Mouse (Mus musculus) neural tube, embryonic 14.5 days (tissue): Measurements from ENCODE around the gene Gpr108. TPM values are rescaled to one million over a fixed set of nuclear protein-coding genes. Genes with fewer than 3 reads are reported as not detected.
A peak's percentile ranks its signal among the peaks of the same experiment; 100 is the strongest.

ENCODE experiments used
- ATAC-seq: fragments of 200-750 bp; cut with Nextera tagmentation; 2 replicates; pipeline ENCODE4 v1.8.0; 2017; ENCODE audit warnings: low read depth, mild to moderate bottlenecking, moderate TSS enrichment, moderate library complexity
- H3K27ac ChIP-seq: fragments of 300-500 bp; sonication (generic); 2 replicates; pipeline ENCODE4 v1.5.1; 2014; ENCODE audit warnings: low read depth, mild to moderate bottlenecking, control low read depth, low read length, moderate library complexity, mixed read lengths
- H3K27me3 ChIP-seq: fragments of 300-500 bp; sonication (generic); 2 replicates; pipeline ENCODE4 v1.6.1; 2014; ENCODE audit warnings: low read length; ENCODE audit not compliant: control insufficient read depth, insufficient read depth
- H3K36me3 ChIP-seq: fragments of 300-500 bp; sonication (generic); 2 replicates; pipeline ENCODE4 v1.6.1; 2014; ENCODE audit warnings: low read length, mixed read lengths; ENCODE audit not compliant: control insufficient read depth, insufficient read depth
- H3K4me1 ChIP-seq: fragments of 300-500 bp; sonication (generic); 2 replicates; pipeline ENCODE4 v1.6.1; 2014; ENCODE audit warnings: low read length; ENCODE audit not compliant: control insufficient read depth, insufficient read depth
- H3K4me2 ChIP-seq: fragments of 300-500 bp; sonication (generic); 2 replicates; pipeline ENCODE4 v1.6.1; 2014; ENCODE audit warnings: mild to moderate bottlenecking, low read depth, low read length, control low read depth
- H3K4me3 ChIP-seq: fragments of 300-500 bp; sonication (generic); 2 replicates; pipeline ENCODE4 v1.5.1; 2014; ENCODE audit warnings: low read depth, low read length, control low read depth, mixed read lengths
- H3K9ac ChIP-seq: fragments of 300-500 bp; sonication (generic); replicated peaks from 2 replicates; pipeline ENCODE4 v1.6.1; 2014; ENCODE audit warnings: low read depth, mild to moderate bottlenecking, control low read depth, low read length, mixed read lengths
- H3K9me3 ChIP-seq: fragments of 300-500 bp; sonication (generic); 2 replicates; pipeline ENCODE4 v1.6.1; 2016; ENCODE audit warnings: low read length; ENCODE audit not compliant: control insufficient read depth
- WGBS: fragments of 180-500 bp; shearing (Covaris S2); extraction: QIAGEN DNeasy Blood & Tissue Kit; methylation state at CpG from one replicate; pipeline ENCODE4 v1.1.7; 2014; 5-methylcytosine and 5-hydroxymethylcytosine counted together
- polyA plus RNA-seq: library from polyadenylated mRNA; unstranded; fragments of >200 nt; fragmentation: Nextera tagmentation; extraction: Ambion mirVana; gene quantifications from 2 replicates; pipeline ENCODE4 v1.2.1, GENCODE M21; 2014

Gpr108 gene
- polyA plus RNA-seq, 1 experiment from 2014 or later: 23.1 TPM

DNA sequence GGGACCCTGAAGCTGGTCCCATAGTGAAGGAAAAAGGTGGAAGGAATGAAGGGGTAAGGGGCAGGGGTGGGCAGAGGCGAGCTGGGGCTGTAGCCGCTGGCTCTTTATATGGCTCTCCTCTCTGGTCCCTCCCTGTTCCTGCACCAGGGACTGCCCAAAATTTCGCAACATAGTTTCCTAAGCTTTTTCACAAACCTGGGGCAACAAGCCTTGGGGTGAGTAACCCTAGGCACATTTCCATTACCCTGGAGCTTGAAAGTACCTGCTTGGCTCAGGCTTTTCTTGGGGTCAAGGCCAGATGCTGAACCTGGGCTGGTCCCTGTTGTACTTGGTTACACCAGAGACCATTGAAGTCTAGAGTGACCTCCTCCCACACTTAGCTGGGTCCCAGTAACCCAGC, 20.2 kb downstream of the Gpr108 start, which contains the start of gene C3:
TSS of gene C3 (minus strand) at position 123 of the 400 bp plus-strand sequence.
- Histone ChIP-seq H3K36me3 (no peaks in the 10 kb centered on the region), H3K9ac (no peak within 1 kb of the TSS), H3K4me2 (no peak within 1 kb of the TSS), H3K4me1 (no peaks in the 10 kb centered on the region), H3K4me3 (no peak within 1 kb of the TSS), H3K27me3 (no peaks in the 10 kb centered on the region), H3K27ac (no peak within 1 kb of the TSS), H3K9me3 (no peaks in the 10 kb centered on the region)
- WGBS: 76% methylated on average over 3 of the region's 3 CpGs
- ATAC-seq: no peak

DNA sequence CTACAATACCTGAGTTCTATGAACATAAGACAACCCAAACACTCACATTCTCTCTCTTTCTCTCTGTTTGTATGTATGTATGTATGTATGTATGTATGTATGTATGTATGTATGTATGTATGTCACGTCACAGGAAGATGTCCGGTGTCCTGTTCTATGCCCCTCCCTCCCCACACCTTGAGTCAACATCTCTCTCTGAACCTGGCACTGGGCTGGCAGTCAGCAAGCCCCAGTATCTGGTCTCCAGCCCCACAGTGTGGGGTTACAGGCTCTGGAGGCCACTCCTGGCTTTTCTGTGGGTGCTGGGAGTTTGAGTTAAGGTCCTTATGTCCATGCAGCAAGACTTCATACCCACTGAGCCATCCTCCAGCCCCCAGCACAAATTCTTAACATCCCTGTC, 20.8 kb downstream of the Gpr108 start:
- WGBS: 88% methylated on average over 2 of the region's 2 CpGs
- ATAC-seq: no peak
- Histone ChIP-seq H3K27me3 (no peaks in the 10 kb centered on the region), H3K4me3 (no peak overlapping the region), H3K9me3 (no peaks in the 10 kb centered on the region), H3K36me3 (no peaks in the 10 kb centered on the region), H3K4me1 (no peaks in the 10 kb centered on the region), H3K9ac (no peak overlapping the region), H3K27ac (no peak overlapping the region), H3K4me2 (no peak overlapping the region)

DNA sequence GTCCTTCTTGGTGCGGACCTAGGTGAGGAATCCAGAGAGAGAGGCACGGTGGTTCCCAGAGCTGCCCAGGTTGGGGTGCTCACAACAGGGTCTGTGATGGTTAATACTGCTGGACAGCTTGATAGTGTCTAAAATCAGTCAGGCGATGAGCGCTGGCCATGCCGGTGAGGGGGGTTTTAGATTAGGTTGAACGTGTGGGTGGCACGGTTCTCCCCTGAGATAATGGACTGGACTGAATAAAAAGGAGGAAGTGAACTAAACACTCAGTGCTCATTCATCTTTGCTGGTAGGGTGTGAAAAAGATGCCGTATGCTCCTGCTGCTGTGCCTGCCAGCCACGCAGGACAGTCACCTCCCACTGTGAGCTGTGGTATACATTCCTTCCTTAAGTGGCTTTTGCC, 24.9 kb downstream of the Gpr108 start:
- H3K36me3 ChIP-seq: no peaks in the 10 kb centered on the region
- H3K27me3 ChIP-seq: no peaks in the 10 kb centered on the region
- ATAC-seq: no peak
- 71% methylated on average over 9 of the region's 9 CpGs for WGBS
- H3K27ac ChIP-seq: no peak overlapping the region
- no peak overlapping the region for H3K9ac ChIP-seq
- H3K4me3 ChIP-seq: no peak overlapping the region
- no peaks in the 10 kb centered on the region for H3K4me1 ChIP-seq
- H3K4me2 ChIP-seq: no peak overlapping the region
- H3K9me3 ChIP-seq: no peaks in the 10 kb centered on the region

DNA sequence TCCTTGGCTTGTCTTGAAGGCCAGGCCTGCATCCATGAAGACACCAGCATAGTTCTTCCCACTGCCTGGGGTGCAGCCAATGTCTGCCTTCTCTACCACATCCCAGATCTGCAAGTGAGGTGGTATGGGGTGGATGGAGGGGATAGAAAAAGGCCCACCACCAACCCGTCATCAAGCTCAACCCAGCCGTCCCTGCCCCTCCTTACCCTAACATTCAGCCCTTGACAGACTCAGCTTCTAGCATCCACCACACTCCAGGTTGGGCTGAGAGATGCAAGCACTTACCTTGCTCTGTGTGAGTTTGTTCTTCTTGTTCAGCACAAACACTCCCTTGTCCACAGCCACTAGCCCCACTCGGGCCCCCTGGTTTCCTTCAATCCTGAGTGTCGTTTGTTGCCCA, 26.3 kb downstream of the Gpr108 start:
- ATAC-seq: no peak
- H3K27ac ChIP-seq: no peak overlapping the region
- H3K27me3 ChIP-seq: no peaks in the 10 kb centered on the region
- H3K4me2 ChIP-seq: no peak overlapping the region
- no peaks in the 10 kb centered on the region for H3K4me1 ChIP-seq
- no peak overlapping the region for H3K9ac ChIP-seq
- 86% methylated on average over 4 of the region's 4 CpGs for WGBS
- no peaks in the 10 kb centered on the region for H3K9me3 ChIP-seq
- no peaks in the 10 kb centered on the region for H3K36me3 ChIP-seq
- no peak overlapping the region for H3K4me3 ChIP-seq

DNA sequence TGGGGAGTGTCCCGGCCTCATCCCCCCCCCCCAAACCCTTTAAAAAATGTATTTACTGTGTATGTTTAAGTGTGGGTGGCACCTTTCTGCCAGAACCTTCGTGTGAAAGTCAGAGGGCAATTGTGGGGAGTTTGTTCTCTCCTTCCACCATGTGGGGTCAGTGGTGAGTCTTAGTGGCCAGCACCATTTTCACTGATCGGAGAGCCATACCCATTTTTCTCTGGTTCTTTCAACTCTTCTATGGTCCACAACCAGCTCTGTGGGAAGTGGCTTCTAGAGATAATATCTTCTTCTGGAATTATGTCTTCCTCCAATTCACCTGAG, 28.4 kb downstream of the Gpr108 start:
- no peak for ATAC-seq
- Histone ChIP-seq H3K9me3 (no peaks in the 10 kb centered on the region), H3K27me3 (no peaks in the 10 kb centered on the region), H3K4me2 (no peak overlapping the region), H3K4me1 (no peaks in the 10 kb centered on the region), H3K27ac (no peak overlapping the region), H3K9ac (no peak overlapping the region), H3K36me3 (no peaks in the 10 kb centered on the region), H3K4me3 (no peak overlapping the region)
- 12% methylated on average over 3 of the region's 3 CpGs for WGBS

DNA sequence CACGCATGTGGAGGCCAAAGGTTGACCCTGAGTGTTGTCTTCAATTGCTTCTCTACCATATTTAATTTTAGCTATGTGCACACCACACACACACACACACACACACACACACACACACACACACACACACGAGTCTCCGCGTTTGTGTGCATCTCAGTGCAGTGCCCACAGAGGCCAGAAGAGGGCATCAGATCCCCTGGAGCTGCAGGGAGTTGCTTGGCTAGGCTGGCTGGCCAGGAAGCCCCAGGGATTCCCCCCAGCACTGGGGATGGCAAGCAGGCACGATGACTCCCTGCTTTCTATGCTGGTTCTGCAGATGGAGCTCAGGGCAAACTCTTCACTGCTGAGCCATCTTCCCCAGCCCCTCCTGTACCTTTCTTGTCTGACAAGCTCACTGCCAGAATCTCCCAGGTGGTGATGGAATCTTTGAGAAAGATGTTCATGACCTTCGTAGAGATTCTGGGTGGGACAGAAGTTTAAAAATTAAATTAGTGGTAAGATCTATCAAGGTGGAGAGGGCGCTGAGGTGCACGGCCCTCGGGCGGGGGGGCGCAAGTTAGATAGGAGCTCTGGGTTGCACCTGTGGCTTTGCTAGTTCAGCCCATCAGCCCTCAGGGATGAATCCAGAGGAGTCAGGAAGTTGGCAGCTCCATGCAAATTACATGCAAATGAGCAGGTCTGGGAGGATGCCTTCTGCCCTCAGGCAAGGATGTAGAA, 28.9 kb downstream of the Gpr108 start:
- H3K36me3 ChIP-seq: no peaks in the 10 kb centered on the region
- no peak overlapping the region for H3K9ac ChIP-seq
- ATAC-seq: no peak
- no peaks in the 10 kb centered on the region for H3K4me1 ChIP-seq
- no peaks in the 10 kb centered on the region for H3K9me3 ChIP-seq
- 27% methylated on average over 11 of the region's 11 CpGs for WGBS
- H3K4me2 ChIP-seq: no peak overlapping the region
- no peak overlapping the region for H3K4me3 ChIP-seq
- H3K27ac ChIP-seq: no peak overlapping the region
- H3K27me3 ChIP-seq: no peaks in the 10 kb centered on the region

DNA sequence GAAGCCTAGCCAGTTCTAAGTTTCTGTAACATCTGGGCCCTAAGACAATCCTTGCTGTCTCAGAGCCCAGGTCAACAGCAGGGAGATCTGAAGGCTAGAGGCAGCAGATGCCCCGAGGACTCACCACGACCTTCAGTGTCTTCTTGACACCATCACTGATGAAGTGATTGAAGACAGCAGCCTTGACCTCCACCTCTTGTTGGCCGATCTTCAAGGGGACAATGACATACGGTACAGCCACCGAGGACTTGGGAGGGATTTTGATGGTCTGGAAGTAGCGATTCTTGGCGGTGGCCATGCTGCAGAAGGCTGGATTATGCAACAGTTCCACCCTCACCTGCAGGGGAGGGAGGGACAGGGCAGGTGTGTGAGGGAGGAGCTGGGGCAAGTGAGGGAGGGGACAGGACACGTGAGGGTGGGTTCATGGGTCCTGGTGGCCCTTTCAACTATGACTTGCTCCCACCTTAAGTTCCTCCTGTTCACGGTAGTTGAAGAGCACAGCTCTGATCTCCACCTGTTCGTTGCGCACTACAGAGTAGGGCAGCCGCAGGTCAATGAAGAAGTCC, 29.8 kb downstream of the Gpr108 start:
- ATAC-seq: no peak
- Histone ChIP-seq H3K27ac (no peak overlapping the region), H3K9ac (no peak overlapping the region), H3K9me3 (no peaks in the 10 kb centered on the region), H3K4me3 (no peak overlapping the region), H3K36me3 (no peaks in the 10 kb centered on the region), H3K4me2 (no peak overlapping the region), H3K27me3 (no peaks in the 10 kb centered on the region), H3K4me1 (no peaks in the 10 kb centered on the region)
- WGBS: 80% methylated on average over 12 of the region's 12 CpGs

DNA sequence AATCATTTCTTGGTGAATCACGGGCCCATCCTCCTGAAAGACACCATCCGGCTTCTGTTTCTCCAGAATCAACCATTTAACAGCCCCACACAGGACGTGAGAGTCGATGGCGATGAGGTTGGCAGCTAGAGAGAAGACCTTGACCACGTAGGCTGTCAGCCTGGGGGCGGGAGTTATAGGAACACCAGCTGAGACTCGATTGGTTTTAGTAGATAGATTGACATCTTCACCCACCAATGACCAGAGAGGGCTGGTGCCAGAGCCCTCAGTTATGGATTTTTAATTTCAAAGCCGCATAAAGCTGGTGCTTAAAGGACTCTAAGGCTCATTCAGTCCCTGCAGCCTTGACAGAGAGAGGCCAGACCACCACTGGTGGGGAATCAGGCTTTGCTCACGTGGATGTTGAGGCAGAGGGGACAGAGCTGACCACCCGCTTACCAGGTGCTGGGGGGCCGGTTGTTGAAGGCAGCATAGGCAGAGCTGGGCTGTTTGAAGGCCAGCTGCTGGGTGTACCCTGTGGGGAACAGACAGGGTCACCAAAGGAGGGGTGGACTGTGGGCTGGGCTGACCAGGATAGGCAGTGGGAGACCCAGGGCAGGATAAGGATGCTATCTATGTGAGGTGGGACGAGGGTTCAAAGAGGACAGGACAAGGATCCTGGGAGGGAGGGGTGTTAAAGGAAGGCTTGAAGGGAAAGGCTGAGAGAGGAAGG, 33.4 kb downstream of the Gpr108 start:
- H3K4me1 ChIP-seq: no peaks in the 10 kb centered on the region
- no peak overlapping the region for H3K4me3 ChIP-seq
- H3K36me3 ChIP-seq: no peaks in the 10 kb centered on the region
- H3K27me3 ChIP-seq: no peaks in the 10 kb centered on the region
- no peaks in the 10 kb centered on the region for H3K9me3 ChIP-seq
- WGBS: 52% methylated on average over 13 of the region's 13 CpGs
- 0 out of 2 replicates have a peak overlapping the region, but pooled peaks have one; percentile 21 for H3K4me2 ChIP-seq
- ATAC-seq: peak; percentile 87
- H3K27ac ChIP-seq: no peak overlapping the region
- 0 out of 2 replicates have a peak overlapping the region, but pooled peaks have one; percentile 8 for H3K9ac ChIP-seq

DNA sequence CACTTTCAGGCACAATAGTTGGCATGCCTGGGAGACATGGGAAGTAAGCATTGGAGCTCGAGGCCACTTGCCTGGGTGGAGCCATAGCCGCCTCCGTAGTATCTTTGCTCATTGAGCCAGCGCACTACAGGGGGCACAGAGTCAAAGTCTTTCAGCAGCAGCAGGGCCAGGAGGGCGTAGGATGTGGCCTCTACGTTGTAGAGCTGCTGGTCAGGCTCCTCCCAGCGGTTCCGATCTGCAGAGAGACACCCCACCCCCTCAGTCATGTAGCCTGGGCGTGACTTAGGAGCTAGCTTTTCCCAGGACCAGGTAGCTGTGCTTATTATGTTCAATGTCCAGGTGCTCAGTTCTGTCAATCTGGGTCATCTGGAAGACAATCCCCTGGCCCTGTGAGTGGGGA, 36.7 kb downstream of the Gpr108 start:
- Histone ChIP-seq H3K4me2 (no peak overlapping the region), H3K27ac (no peak overlapping the region), H3K9ac (no peak overlapping the region), H3K4me3 (no peak overlapping the region), H3K9me3 (no peaks in the 10 kb centered on the region), H3K4me1 (no peaks in the 10 kb centered on the region), H3K36me3 (no peaks in the 10 kb centered on the region), H3K27me3 (no peaks in the 10 kb centered on the region)
- 76% methylated on average over 9 of the region's 9 CpGs for WGBS
- no peak for ATAC-seq
